Mouse (Mus musculus) gastrocnemius, adult 2 months (tissue): ENCODE results near the gene Bcdin3d. TPM values are rescaled to one million over a fixed set of nuclear protein-coding genes. Genes with fewer than 3 reads are reported as not detected.
A peak's percentile ranks its signal among the peaks of the same experiment; 100 is the strongest.

Experiments
- DNase-seq: peaks from one replicate; pipeline ENCODE4 v3.0.0; 2022
- H3K27ac ChIP-seq: fragments of 200-600 bp; 2 replicates; pipeline ENCODE4 v1.8.1; 2022; ENCODE audit warnings: mild to moderate bottlenecking
- H3K4me3 ChIP-seq: fragments of 200-600 bp; 2 replicates; pipeline ENCODE4 v1.8.1; 2022; ENCODE audit warnings: mild to moderate bottlenecking, moderate library complexity
- CTCF ChIP-seq: fragments of 200-600 bp; IDR thresholded peaks from 2 replicates; pipeline ENCODE4 v1.8.1; 2022; ENCODE audit warnings: antibody characterized with exemption, mild to moderate bottlenecking, moderate library complexity
- intact Hi-C: fragments of 180-260 bp; cut with DNase I; formaldehyde crosslinking; loops from one replicate; pipeline ENCODE4 v1.15.1; 2025
- total RNA-seq, 2 experiments: library from RNA; stranded (reverse); gene quantifications; 2 replicates each; pipeline ENCODE4 v1.2.3; 2021

Gene Bcdin3d
- total RNA-seq, 2 experiments from 2014 or later = 4.3 to 4.5 TPM

- intact Hi-C loops = loop anchor here (10.0 kb wide), 1 partner anchor 155 kb away; no protein-coding TSS in a partner anchor
- H3K27ac ChIP-seq = peak overlapping the region; percentile 82
- DNase-seq = peak; percentile 81
- H3K4me3 ChIP-seq = peak overlapping the region; percentile 63
- TF ChIP-seq CTCF = no peak
Measured at GRCm38 (mm10) chr15:99470224-99470761, 4.2 kb downstream of the Bcdin3d start.

GRCm38 (mm10) chr15:99469736-99470135 lies 4.8 kb downstream of the Bcdin3d start:
- DNase-seq = no peak
- no peak for TF ChIP-seq CTCF
- Histone ChIP-seq H3K4me3 (peak overlapping the region; percentile 63), H3K27ac (peak overlapping the region; percentile 82)
- intact Hi-C loops = loop anchor here (10.0 kb wide), 1 partner anchor 155 kb away; no protein-coding TSS in a partner anchor

GRCm38 (mm10) chr15:99469067-99469466 lies 5.5 kb downstream of the Bcdin3d start:
- TF ChIP-seq CTCF = peak; percentile 92
- peak overlapping the region; percentile 82; the same call in 1 of the 2 replicates for H3K27ac ChIP-seq
- no peak overlapping the region for H3K4me3 ChIP-seq
- intact Hi-C loops = no loop called here
- DNase-seq = peak; percentile 75

- Histone ChIP-seq H3K27ac (no peak overlapping the region), H3K4me3 (no peak overlapping the region)
- intact Hi-C loops = no loop called here
- DNase-seq = no peak
- TF ChIP-seq CTCF = no peak
Measured at GRCm38 (mm10) chr15:99463194-99463593, 11.3 kb downstream of the Bcdin3d start.

- DNase-seq = peak; percentile 95
- intact Hi-C loops = no loop called here
- TF ChIP-seq CTCF = no peak
- Histone ChIP-seq H3K4me3 (peak within 1 kb of the TSS; percentile 91), H3K27ac (peak within 1 kb of the TSS; percentile 92)
Measured at GRCm38 (mm10) chr15:99457606-99458401, 16.7 kb downstream of the Bcdin3d start, which contains the start of gene Nckap5l. Gene Nckap5l, minus strand, starts transcription at chr15:99457748.

GRCm38 (mm10) chr15:99456963-99457605 lies 17.4 kb downstream of the Bcdin3d start:
- Histone ChIP-seq H3K4me3 (peak overlapping the region; percentile 91), H3K27ac (peak overlapping the region; percentile 92)
- TF ChIP-seq CTCF = no peak
- intact Hi-C loops = no loop called here
- DNase-seq = peak; percentile 79

GRCm38 (mm10) chr15:99456338-99456962 lies 18.1 kb downstream of the Bcdin3d start:
- H3K4me3 ChIP-seq = peak overlapping the region; percentile 91
- no peak for DNase-seq
- intact Hi-C loops = no loop called here
- no peak for TF ChIP-seq CTCF
- H3K27ac ChIP-seq = peak overlapping the region; percentile 92

GRCm38 (mm10) chr15:99455415-99455814 lies 19.1 kb downstream of the Bcdin3d start:
- no peak for TF ChIP-seq CTCF
- Histone ChIP-seq H3K4me3 (no peak overlapping the region), H3K27ac (no peak overlapping the region)
- no peak for DNase-seq
- intact Hi-C loops = no loop called here

- TF ChIP-seq CTCF = no peak
- DNase-seq = no peak
- intact Hi-C loops = no loop called here
- no peak overlapping the region for H3K27ac ChIP-seq
- no peak overlapping the region for H3K4me3 ChIP-seq
Measured at GRCm38 (mm10) chr15:99454585-99455279, 19.8 kb downstream of the Bcdin3d start.

- intact Hi-C loops = no loop called here
- TF ChIP-seq CTCF = no peak
Measured at GRCm38 (mm10) chr15:99453153-99453900, 21.2 kb downstream of the Bcdin3d start.

GRCm38 (mm10) chr15:99449751-99450280 lies 24.7 kb downstream of the Bcdin3d start:
- Histone ChIP-seq H3K27ac (peak overlapping the region; percentile 35), H3K4me3 (peak overlapping the region; percentile 47)
- no peak for TF ChIP-seq CTCF
- DNase-seq = no peak
- intact Hi-C loops = no loop called here

More at GRCm38 (mm10) chr15:99453153-99453900, 21.2 kb downstream of the Bcdin3d start:
- Histone ChIP-seq H3K4me3 (no peak overlapping the region), H3K27ac (no peak overlapping the region)
- no peak for DNase-seq
